Mouse (Mus musculus) liver, adult 2 months (tissue): ENCODE results near the gene Tpp2.

Experiments used
- CTCF ChIP-seq: fragments of 200-500 bp; IDR thresholded peaks from 2 replicates; pipeline ENCODE4 v1.5.1; 2011; ENCODE audit warnings: low read depth, low read length, control low read depth
- POLR2A ChIP-seq: fragments of 200-500 bp; IDR thresholded peaks from 2 replicates; pipeline ENCODE4 v1.6.1; 2011; ENCODE audit warnings: low read length, control low read depth; ENCODE audit not compliant: insufficient read depth; ENCODE audit errors: extremely low read depth

- TF ChIP-seq CTCF: no peak
- no peak for TF ChIP-seq POLR2A
Measured at GRCm38 (mm10) chr1:43942814-43943213, 9.4 kb downstream of the Tpp2 start.
